Mouse (Mus musculus) liver, embryonic 14.5 days (tissue): ENCODE data around the gene Slc5a10.

ENCODE experiments used
- CTCF ChIP-seq: IDR thresholded peaks from 2 replicates; pipeline ENCODE4 v1.5.1; 2016; ENCODE audit warnings: antibody characterized with exemption, low read depth, control low read depth
- EP300 ChIP-seq: IDR thresholded peaks from 2 replicates; pipeline ENCODE4 v1.6.1; 2016; ENCODE audit warnings: antibody characterized with exemption, low read depth

DNA sequence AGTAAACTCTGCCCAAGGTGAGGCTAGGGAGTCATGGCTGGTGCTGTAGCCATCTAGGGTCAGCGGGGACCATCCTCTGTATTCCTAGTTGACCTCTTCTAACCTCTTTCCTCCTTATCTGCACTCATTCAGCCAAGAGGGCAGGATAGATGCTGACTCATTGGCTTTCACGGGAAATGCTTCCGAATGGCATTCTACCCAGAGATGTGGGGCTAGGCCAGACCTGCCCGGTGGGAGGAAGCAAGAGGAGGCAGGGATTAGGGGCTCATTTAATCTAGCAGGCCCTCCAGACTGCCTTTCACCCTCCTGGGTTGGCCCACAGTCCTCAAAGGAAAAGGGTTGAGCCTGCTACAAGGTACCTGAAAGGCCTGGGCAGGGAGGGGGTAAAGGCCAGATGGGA, 14.4 kb downstream of the Slc5a10 start:
- TF ChIP-seq CTCF: no peak
- TF ChIP-seq EP300: no peak
